Mouse (Mus musculus): ENCODE results near the gene Micu2. TPM values are rescaled to one million over a fixed set of nuclear protein-coding genes. Genes with fewer than 3 reads are reported as not detected.

The Micu2 gene
- polyA plus RNA-seq, 1 experiment from 2014 or later = 71.9 TPM

DNA sequence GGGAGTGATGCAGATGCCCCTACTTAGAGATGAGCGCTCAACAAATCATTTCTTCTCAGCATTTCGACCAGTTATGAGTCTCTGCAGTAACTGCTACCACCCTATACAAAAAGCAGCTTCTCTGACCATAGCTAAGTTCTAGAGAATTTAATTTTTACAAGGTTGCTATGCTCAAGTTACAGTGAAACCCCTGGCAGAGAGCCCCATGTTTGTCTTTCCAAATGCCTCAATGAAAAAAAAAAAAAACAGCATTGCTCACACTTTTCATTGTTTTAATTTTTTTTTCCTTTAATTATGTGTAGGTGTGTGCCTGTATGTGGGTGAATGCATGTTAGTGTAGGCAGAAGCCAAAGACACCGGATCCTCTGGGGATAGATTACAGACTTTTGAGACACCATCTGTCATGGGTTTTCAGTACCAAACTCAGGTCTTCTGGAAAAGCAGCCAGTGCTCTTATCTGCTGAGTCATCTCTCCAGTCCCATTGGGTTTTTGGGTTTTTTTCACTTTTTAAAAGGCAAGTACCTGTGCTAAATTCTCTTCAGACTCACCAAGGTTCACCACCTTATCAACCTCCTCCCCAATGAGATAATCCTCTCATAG lies 132.3 kb downstream of the Micu2 start:
- no peak for ATAC-seq
- 94% methylated on average over 3 of the region's 3 CpGs for whole genome bisulfite sequencing
- H3K36me3 ChIP-seq (ENCODE audit: control insufficient read depth, insufficient read depth, low read length) = peaks cover 19% of the 10 kb centered on the region
- no peaks in the 10 kb centered on the region for H3K9me3 ChIP-seq (replicated peaks; ENCODE audit: control insufficient read depth, low read length, poor library complexity, severe bottlenecking)
- H3K4me1 ChIP-seq (ENCODE audit: control insufficient read depth, insufficient read depth, low read length) = no peaks in the 10 kb centered on the region
- no peak overlapping the region for H3K9ac ChIP-seq (ENCODE audit: low read depth, low read length)
- H3K4me3 ChIP-seq (ENCODE audit: low read depth, low read length) = no peak overlapping the region
- H3K4me2 ChIP-seq (ENCODE audit: low read length) = no peak overlapping the region
- H3K27me3 ChIP-seq (ENCODE audit: control insufficient read depth, insufficient read depth, low read depth, low read length) = no peaks in the 10 kb centered on the region
- H3K27ac ChIP-seq (ENCODE audit: low read length) = no peak overlapping the region

Other genes starting within 250 kb of the Micu2 start
- 5.2 and 5.5 TPM in 2 replicates for gene Lats2, start 240.9 kb downstream of the Micu2 start, polyA plus RNA-seq (2015; fragmentation: Nextera tagmentation; extraction: Ambion mirVana)
- 24.3 and 29.9 TPM in 2 replicates for gene Sap18, start 201.1 kb downstream of the Micu2 start, polyA plus RNA-seq (2015; fragmentation: Nextera tagmentation; extraction: Ambion mirVana)
- 4.7 and 5.0 TPM in 2 replicates for gene Ska3, start 173.1 kb downstream of the Micu2 start, polyA plus RNA-seq (2015; fragmentation: Nextera tagmentation; extraction: Ambion mirVana)
- 123 and 139 TPM in 2 replicates for gene Mrpl57, start 173.0 kb downstream of the Micu2 start, polyA plus RNA-seq (2015; fragmentation: Nextera tagmentation; extraction: Ambion mirVana)
- 36.6 and 43.1 TPM in 2 replicates for gene Zdhhc20, start 109.0 kb downstream of the Micu2 start, polyA plus RNA-seq (2015; fragmentation: Nextera tagmentation; extraction: Ambion mirVana)
- 24.4 and 26.1 TPM in 2 replicates for gene Fgf9, start 71.3 kb upstream of the Micu2 start, polyA plus RNA-seq (2015; fragmentation: Nextera tagmentation; extraction: Ambion mirVana)